Mouse (Mus musculus) embryonic facial prominence, embryonic 14.5 days (tissue): ENCODE measurements around the gene Pcgf3. TPM values are rescaled to one million over a fixed set of nuclear protein-coding genes. Genes with fewer than 3 reads are reported as not detected.
"Not testable (repeated sequence)": the region's sequence is repeated elsewhere in the genome, so short reads cannot be mapped to it uniquely, and the experiment has no call there.

Source experiments
- ATAC-seq: fragments of 200-750 bp; cut with Nextera tagmentation; 2 replicates; pipeline ENCODE4 v1.8.0; 2017; ENCODE audit warnings: low read depth, moderate number of reproducible peaks, moderate TSS enrichment
- DNase-seq: peaks from one replicate; pipeline ENCODE4 v3.0.0-alpha.2; 2015; ENCODE audit warnings: low spot score
- H3K27ac ChIP-seq: fragments of 300-500 bp; sonication (generic); replicated peaks from 2 replicates; pipeline ENCODE4 v1.5.1; 2014; ENCODE audit warnings: low read depth, mild to moderate bottlenecking, low read length, moderate library complexity
- H3K27me3 ChIP-seq: fragments of 300-500 bp; sonication (generic); replicated peaks from 2 replicates; pipeline ENCODE4 v1.6.1; 2014; ENCODE audit warnings: low read length; ENCODE audit not compliant: control insufficient read depth, insufficient read depth
- H3K36me3 ChIP-seq: fragments of 300-500 bp; sonication (generic); 2 replicates; pipeline ENCODE4 v1.6.1; 2014; ENCODE audit warnings: low read length, mixed read lengths; ENCODE audit not compliant: control insufficient read depth, insufficient read depth
- H3K4me1 ChIP-seq: fragments of 300-500 bp; sonication (generic); 2 replicates; pipeline ENCODE4 v1.6.1; 2014; ENCODE audit warnings: antibody characterized with exemption, low read length; ENCODE audit not compliant: control insufficient read depth, insufficient read depth
- H3K4me2 ChIP-seq: fragments of 300-500 bp; sonication (generic); 2 replicates; pipeline ENCODE4 v1.6.1; 2014; ENCODE audit warnings: low read depth, mild to moderate bottlenecking, low read length, moderate library complexity, mixed read lengths
- H3K4me3 ChIP-seq: fragments of 300-500 bp; sonication (generic); 2 replicates; pipeline ENCODE4 v1.5.1; 2014; ENCODE audit warnings: low read depth, mild to moderate bottlenecking, low read length
- H3K9ac ChIP-seq: fragments of 300-500 bp; sonication (generic); 2 replicates; pipeline ENCODE4 v1.6.1; 2014; ENCODE audit warnings: low read depth, mild to moderate bottlenecking, low read length, moderate library complexity, mixed read lengths
- H3K9me3 ChIP-seq: fragments of 300-500 bp; sonication (generic); 2 replicates; pipeline ENCODE4 v1.6.1; 2016; ENCODE audit warnings: low read length; ENCODE audit not compliant: control insufficient read depth
- WGBS: fragments of 180-500 bp; shearing (Covaris S2); extraction: QIAGEN DNeasy Blood & Tissue Kit; methylation state at CpG from one replicate; pipeline ENCODE4 v1.1.7; 2014; 5-methylcytosine and 5-hydroxymethylcytosine counted together
- polyA plus RNA-seq: library from polyadenylated mRNA; unstranded; fragments of >200 nt; fragmentation: Nextera tagmentation; extraction: Ambion mirVana; gene quantifications from 2 replicates; pipeline ENCODE4 v1.2.1, GENCODE M21; 2014

Pcgf3 gene
- polyA plus RNA-seq, 1 experiment from 2014 or later: 23.8 TPM

DNA sequence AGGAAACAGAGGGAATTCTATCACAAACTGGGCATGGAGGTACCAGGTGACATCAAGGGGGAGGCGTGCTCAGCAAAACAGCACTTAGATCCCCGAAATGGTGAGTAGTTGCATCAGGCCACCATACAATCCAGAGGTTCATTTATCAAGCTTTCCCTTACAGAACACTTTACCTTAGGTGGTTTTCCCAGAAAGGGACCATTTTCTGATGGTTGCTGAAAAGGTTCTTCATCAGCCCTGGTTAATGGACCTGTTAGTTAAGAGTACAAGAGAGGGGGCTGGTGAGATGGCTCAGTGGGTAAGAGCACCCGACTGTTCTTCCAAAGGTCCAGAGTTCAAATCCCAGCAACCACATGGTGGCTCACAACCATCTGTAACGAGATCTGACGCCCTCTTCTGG is 25.1 kb downstream of the Pcgf3 start:
- not testable (repeated sequence) for H3K9ac ChIP-seq, H3K4me1 ChIP-seq, H3K4me3 ChIP-seq, ATAC-seq, H3K27ac ChIP-seq, H3K4me2 ChIP-seq, H3K27me3 ChIP-seq, DNase-seq, H3K9me3 ChIP-seq
- 90% methylated on average over 4 of the region's 5 CpGs for WGBS
- peaks cover 79% of the 10 kb centered on the region for H3K36me3 ChIP-seq

DNA sequence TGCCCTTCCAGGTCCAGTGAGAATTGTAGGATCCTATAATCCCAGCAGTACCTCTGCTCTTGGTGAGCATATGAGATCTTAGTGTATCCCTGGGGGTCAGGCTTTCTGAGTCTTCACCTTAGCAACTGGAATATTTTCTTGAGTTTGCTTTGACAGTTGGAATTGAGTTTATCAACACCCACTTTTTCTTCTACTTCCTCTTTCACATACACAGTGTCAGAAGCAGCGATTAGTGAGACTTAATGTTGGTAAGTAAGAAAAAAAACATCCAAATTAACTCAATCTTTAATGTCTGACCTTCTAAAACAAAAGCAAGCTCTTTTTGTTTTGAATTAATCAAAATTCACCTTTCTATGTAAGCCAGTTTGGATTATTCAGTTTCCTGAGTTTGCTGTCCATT is 40.5 kb downstream of the Pcgf3 start:
- Histone ChIP-seq H3K4me2 (no peak overlapping the region), H3K9ac (no peak overlapping the region), H3K4me1 (no peaks in the 10 kb centered on the region), H3K4me3 (no peak overlapping the region), H3K36me3 (peaks cover 93% of the 10 kb centered on the region), H3K27ac (no peak overlapping the region), H3K27me3 (no peaks in the 10 kb centered on the region), H3K9me3 (no peaks in the 10 kb centered on the region)
- 96% methylated on average over 1 of the region's 1 CpGs for WGBS
- DNase-seq (no peak), ATAC-seq (no peak)

DNA sequence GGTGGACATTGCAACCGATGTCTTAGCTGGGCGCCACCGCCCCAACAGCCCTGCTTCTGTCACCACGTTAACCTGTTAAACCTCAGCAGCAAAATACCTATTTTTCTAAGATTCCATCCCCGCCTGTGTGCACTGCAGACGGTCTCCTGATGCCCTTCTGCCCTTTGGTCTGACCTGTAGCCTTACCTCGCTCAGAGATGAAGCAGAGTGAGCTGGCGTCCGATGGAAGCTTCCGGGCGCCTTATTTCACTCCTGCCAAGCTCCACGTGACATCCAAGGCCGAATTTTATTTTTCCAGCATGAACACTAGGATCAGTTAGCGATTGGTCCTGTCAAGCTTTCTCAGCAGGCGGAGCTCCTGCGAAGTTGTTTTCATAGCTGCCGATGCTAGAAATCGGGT is 41.3 kb downstream of the Pcgf3 start:
- Histone ChIP-seq H3K9me3 (no peaks in the 10 kb centered on the region), H3K9ac (no peak overlapping the region), H3K4me3 (no peak overlapping the region), H3K4me1 (no peaks in the 10 kb centered on the region), H3K27me3 (no peaks in the 10 kb centered on the region), H3K27ac (no peak overlapping the region), H3K4me2 (no peak overlapping the region), H3K36me3 (peaks cover 88% of the 10 kb centered on the region)
- DNase-seq: no peak
- no peak for ATAC-seq
- WGBS: 89% methylated on average over 18 of the region's 18 CpGs

DNA sequence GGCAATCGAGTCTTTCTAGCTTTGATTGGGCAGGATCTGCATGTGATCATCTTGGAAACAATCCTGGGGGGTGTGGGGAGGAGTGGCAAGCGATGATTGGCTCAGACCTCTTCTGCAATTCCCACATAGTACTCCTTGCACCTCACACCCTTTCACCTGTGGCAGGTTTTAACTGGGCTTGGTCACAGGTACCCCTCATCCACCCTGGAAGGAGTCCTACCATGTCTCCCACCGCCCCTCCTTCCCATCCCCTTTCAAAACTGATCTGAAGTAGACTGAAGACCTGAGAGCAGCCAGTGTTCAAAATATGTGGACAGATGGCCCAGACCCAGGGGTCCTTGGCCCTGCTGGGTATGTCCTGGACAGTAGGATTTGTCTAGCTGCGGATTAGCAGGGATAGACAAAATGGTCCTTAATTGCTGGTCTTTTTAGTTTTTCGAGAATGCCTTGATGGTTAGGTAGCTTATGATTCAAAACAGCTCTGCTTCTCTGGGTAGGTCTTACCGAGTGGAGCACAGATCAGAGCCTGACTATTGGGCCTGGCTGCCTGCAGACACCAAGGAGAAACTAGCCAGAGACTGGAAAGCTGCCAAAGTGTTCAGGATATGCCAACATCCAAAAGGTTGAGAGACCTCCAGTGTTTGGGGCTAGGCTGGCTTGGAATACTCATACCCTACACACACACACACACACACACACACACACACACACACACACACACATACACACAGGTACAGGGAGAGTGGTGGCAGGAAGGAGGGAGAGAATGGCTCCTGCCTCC is 54.7 kb downstream of the Pcgf3 start:
- no peaks in the 10 kb centered on the region for H3K36me3 ChIP-seq
- 67% methylated on average over 6 of the region's 6 CpGs for WGBS
- H3K4me2 ChIP-seq: no peak overlapping the region
- H3K27me3 ChIP-seq: no peaks in the 10 kb centered on the region
- DNase-seq (no peak), ATAC-seq (no peak)
- no peaks in the 10 kb centered on the region for H3K4me1 ChIP-seq
- H3K27ac ChIP-seq: no peak overlapping the region
- no peak overlapping the region for H3K4me3 ChIP-seq
- no peak overlapping the region for H3K9ac ChIP-seq
- H3K9me3 ChIP-seq: no peaks in the 10 kb centered on the region

DNA sequence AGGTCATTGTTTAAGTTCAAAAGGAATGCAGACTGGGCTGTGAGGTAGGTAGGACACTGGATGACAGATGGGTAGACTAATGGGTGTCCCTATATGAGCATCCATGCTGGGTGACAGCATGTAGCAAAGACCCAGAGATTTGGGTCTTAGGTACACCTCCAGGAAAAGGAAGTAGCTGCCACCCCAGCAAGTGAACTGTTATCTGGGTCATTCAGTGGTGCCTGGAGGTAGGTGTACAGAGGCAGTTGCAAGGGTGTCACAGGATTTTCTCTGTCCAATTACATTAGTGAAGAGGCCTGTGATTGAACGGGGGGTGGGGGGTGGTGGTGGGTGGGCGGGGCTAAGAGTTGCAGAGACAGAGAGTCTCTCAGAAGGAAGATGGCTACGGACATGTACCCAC is 55.6 kb downstream of the Pcgf3 start:
- no peak overlapping the region for H3K4me2 ChIP-seq
- DNase-seq (no peak), ATAC-seq (no peak)
- H3K4me1 ChIP-seq: no peaks in the 10 kb centered on the region
- no peaks in the 10 kb centered on the region for H3K27me3 ChIP-seq
- 90% methylated on average over 3 of the region's 3 CpGs for WGBS
- H3K9me3 ChIP-seq: no peaks in the 10 kb centered on the region
- no peak overlapping the region for H3K27ac ChIP-seq
- H3K4me3 ChIP-seq: no peak overlapping the region
- H3K9ac ChIP-seq: no peak overlapping the region
- no peaks in the 10 kb centered on the region for H3K36me3 ChIP-seq

DNA sequence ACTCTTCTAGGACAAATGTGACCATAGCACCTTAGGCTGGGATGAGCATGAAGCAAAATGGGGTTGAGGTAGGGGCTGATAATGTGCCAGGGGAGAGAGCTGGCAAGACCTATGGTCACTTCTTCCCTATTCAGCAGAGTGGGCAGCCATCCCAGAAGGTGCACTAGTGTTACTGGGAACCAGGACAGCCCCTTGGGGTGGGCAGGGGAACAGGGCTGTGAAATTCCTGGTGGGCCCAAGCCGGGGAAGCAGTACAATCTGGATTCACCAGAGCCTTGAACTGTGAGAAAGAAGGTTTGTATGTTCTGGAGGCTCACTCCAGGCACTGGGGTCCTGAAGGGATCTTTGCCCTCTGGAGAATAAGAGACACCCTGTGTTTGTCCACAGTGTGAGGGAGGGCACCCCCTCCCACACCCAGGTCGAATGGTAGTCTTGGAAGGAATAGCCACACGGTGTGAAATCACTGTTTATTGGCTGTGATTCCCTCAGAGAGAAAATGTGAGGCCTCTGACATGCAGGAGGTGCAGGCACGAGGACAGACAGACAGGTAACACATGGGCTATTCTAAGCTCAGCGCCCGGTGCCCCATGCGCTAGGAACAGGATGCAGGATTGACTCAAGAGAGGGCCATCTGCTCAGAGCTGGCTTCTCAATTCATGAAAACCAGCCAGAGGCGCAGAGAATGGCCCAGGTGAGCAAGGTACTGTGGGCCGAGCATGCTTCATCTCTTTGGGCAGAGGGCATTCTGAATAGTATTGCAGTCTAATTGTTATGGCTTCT is 57.3 kb downstream of the Pcgf3 start:
- H3K4me3 ChIP-seq: no peak overlapping the region
- no peaks in the 10 kb centered on the region for H3K36me3 ChIP-seq
- H3K9ac ChIP-seq: no peak overlapping the region
- H3K9me3 ChIP-seq: no peaks in the 10 kb centered on the region
- no peak for ATAC-seq
- 82% methylated on average over 9 of the region's 9 CpGs for WGBS
- no peak overlapping the region for H3K4me2 ChIP-seq
- no peak overlapping the region for H3K27ac ChIP-seq
- no peaks in the 10 kb centered on the region for H3K27me3 ChIP-seq
- no peaks in the 10 kb centered on the region for H3K4me1 ChIP-seq
- no peak for DNase-seq

DNA sequence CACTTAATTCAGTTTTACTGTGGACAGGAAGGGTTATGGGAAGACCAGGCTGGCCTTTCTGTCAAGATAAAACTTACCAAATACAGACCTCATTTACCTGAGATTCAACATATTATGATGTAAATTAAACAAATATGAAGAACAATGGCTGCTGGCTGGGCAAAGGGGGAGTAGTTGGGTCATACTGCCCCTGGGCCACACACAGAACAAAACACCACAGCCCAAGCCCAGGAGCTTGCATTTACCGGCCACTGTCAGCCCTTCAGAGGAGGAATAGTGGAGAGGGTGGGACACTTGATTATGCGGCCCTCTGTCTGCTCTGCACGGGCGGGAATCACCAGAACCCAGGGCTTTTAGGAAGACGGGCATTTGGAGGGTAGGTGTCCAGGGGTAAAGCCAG is 57.9 kb downstream of the Pcgf3 start:
- Histone ChIP-seq H3K4me1 (no peaks in the 10 kb centered on the region), H3K4me2 (no peak overlapping the region), H3K27me3 (no peaks in the 10 kb centered on the region), H3K9ac (no peak overlapping the region), H3K9me3 (no peaks in the 10 kb centered on the region), H3K36me3 (no peaks in the 10 kb centered on the region), H3K4me3 (no peak overlapping the region), H3K27ac (no peak overlapping the region)
- DNase-seq (no peak), ATAC-seq (no peak)
- 77% methylated on average over 5 of the region's 5 CpGs for WGBS

DNA sequence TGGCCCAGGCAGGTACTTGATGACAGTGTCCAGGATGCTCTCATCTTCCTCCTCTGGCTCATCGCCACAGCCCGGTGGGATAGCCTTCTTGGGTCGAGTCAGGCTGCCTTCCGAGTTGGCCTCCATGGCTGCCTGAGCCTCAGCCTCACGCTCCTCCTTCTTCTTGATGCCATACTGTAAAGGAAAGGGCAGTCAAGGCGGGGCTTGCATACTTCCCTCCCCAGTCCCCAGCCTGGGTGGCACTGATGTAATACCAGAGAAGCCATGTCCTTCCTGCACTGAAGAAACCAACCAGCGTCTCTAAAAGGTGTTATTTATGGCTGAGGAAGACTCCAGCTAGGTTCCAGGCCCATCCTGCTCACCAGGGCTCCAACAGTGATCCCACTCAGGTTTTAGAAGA is 59.1 kb downstream of the Pcgf3 start:
- ATAC-seq (no peak), DNase-seq (no peak)
- Histone ChIP-seq H3K36me3 (no peaks in the 10 kb centered on the region), H3K4me2 (no peak overlapping the region), H3K27me3 (no peaks in the 10 kb centered on the region), H3K9ac (no peak overlapping the region), H3K4me1 (no peaks in the 10 kb centered on the region), H3K4me3 (no peak overlapping the region), H3K27ac (no peak overlapping the region), H3K9me3 (no peaks in the 10 kb centered on the region)
- WGBS: 76% methylated on average over 7 of the region's 7 CpGs

DNA sequence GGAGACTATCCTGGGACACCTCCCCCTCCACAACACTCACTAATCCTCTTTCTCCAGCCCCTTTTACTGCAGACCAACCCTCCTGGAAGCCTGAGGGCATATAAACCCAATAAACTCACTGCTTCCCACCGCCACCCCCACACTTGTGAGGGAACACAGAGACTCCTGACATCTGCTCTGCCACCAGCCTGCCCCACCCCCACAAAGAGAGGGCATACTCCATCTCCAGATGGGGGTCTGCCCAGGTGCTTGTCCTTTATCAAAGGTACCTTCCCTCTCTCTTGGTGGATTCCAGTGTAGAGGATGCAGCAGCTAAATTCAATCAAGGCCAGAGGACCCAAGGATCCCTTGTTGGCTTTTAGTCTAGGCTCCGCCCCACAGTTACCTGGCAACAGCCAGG is 60.0 kb downstream of the Pcgf3 start:
- ATAC-seq: no peak
- no peak overlapping the region for H3K27ac ChIP-seq
- DNase-seq: no peak
- H3K27me3 ChIP-seq: no peaks in the 10 kb centered on the region
- no peak overlapping the region for H3K4me2 ChIP-seq
- WGBS: 64% methylated on average over 2 of the region's 2 CpGs
- H3K9me3 ChIP-seq: no peaks in the 10 kb centered on the region
- no peaks in the 10 kb centered on the region for H3K4me1 ChIP-seq
- no peak overlapping the region for H3K4me3 ChIP-seq
- no peak overlapping the region for H3K9ac ChIP-seq
- no peaks in the 10 kb centered on the region for H3K36me3 ChIP-seq
